Mouse (Mus musculus): ENCODE measurements at regions not wholly inside any gene's neighbourhood (a gene's known extent, or its start where the extent isn't known, plus 50 kb on each side); places are given as distances from the start of the nearest gene placed in this dataset.

GRCm38 (mm10) chr7:114912109-114912508 lies 168.6 kb downstream of the Insc start:
- DNase-seq (ENCODE audit: low read depth) = no peak

- DNase-seq (ENCODE audit: low read depth) = peak; percentile 2
These were observed 178.7 kb downstream of the Insc start for GRCm38 (mm10) chr7:114922155-114922554.

- DNase-seq (ENCODE audit: low read depth) = no peak
These were observed 190.4 kb downstream of the Insc start for GRCm38 (mm10) chr7:114933861-114934260.

- no peak for DNase-seq (ENCODE audit: low read depth)
These were observed 207.3 kb downstream of the Insc start for GRCm38 (mm10) chr7:114950759-114951158.

- DNase-seq (ENCODE audit: low read depth) = no peak
These were observed 219.7 kb downstream of the Insc start for GRCm38 (mm10) chr7:114963206-114963605.

- DNase-seq (ENCODE audit: low read depth) = no peak
These were observed 222.4 kb downstream of the Insc start for GRCm38 (mm10) chr7:114965923-114966322.

GRCm38 (mm10) chr7:114986481-114986880 lies 243.0 kb downstream of the Insc start:
- DNase-seq (ENCODE audit: low read depth) = no peak

GRCm38 (mm10) chr7:114991255-114991654 lies 247.8 kb downstream of the Insc start:
- DNase-seq (ENCODE audit: low read depth) = no peak

GRCm38 (mm10) chr7:114992440-114992839 lies 248.9 kb downstream of the Insc start:
- DNase-seq (ENCODE audit: low read depth) = no peak

GRCm38 (mm10) chr7:115000796-115001524 lies 257.5 kb downstream of the Insc start:
- DNase-seq (ENCODE audit: low read depth) = no peak

- no peak for DNase-seq (ENCODE audit: low read depth)
These were observed 270.9 kb downstream of the Insc start for GRCm38 (mm10) chr7:115014253-115014998.

- no peak for DNase-seq (ENCODE audit: low read depth)
These were observed 276.0 kb downstream of the Insc start for GRCm38 (mm10) chr7:115019369-115019958.

- DNase-seq (ENCODE audit: low read depth) = no peak
These were observed 276.5 kb downstream of the Insc start for GRCm38 (mm10) chr7:115020023-115020422.

GRCm38 (mm10) chr7:115025803-115026202 lies 282.3 kb downstream of the Insc start:
- no peak for DNase-seq (ENCODE audit: low read depth)

GRCm38 (mm10) chr7:115027685-115028084 lies 284.2 kb downstream of the Insc start:
- no peak for DNase-seq (ENCODE audit: low read depth)

GRCm38 (mm10) chr7:115033987-115034386 lies 290.5 kb downstream of the Insc start:
- DNase-seq (ENCODE audit: low read depth) = no peak

GRCm38 (mm10) chr7:115055527-115055926 lies 312.0 kb downstream of the Insc start:
- DNase-seq (ENCODE audit: low read depth) = no peak

GRCm38 (mm10) chr7:115056992-115057645 lies 313.6 kb downstream of the Insc start:
- DNase-seq (ENCODE audit: low read depth) = no peak

GRCm38 (mm10) chr7:115057736-115058135 lies 314.2 kb downstream of the Insc start:
- DNase-seq (ENCODE audit: low read depth) = no peak

- no peak for DNase-seq (ENCODE audit: low read depth)
These were observed 316.7 kb downstream of the Insc start for GRCm38 (mm10) chr7:115060171-115060570.

- DNase-seq (ENCODE audit: low read depth) = no peak
These were observed 319.3 kb downstream of the Insc start for GRCm38 (mm10) chr7:115062817-115063216.

GRCm38 (mm10) chr7:115067641-115068040 lies 324.1 kb downstream of the Insc start:
- DNase-seq (ENCODE audit: low read depth) = no peak

GRCm38 (mm10) chr7:115073406-115073805 lies 329.9 kb downstream of the Insc start:
- no peak for DNase-seq (ENCODE audit: low read depth)

All from c-Kit-positive CD71-positive TER-119-negative erythroid progenitor cells, embryonic 14.5 days (primary cell).